Mouse (Mus musculus) hindbrain, embryonic 13.5 days (tissue): Measurements from ENCODE around the gene Cd81. TPM values are rescaled to one million over a fixed set of nuclear protein-coding genes. Genes with fewer than 3 reads are reported as not detected.

Experiments used
- ATAC-seq: fragments of 200-750 bp; cut with Nextera tagmentation; 2 replicates; pipeline ENCODE4 v1.8.0; 2017; ENCODE audit warnings: moderate TSS enrichment; ENCODE audit not compliant: low FRiP score
- H3K27ac ChIP-seq: fragments of 300-500 bp; sonication (generic); 2 replicates; pipeline ENCODE4 v1.5.1; 2015; ENCODE audit warnings: inconsistent platforms, mild to moderate bottlenecking, moderate library complexity
- H3K27me3 ChIP-seq: fragments of 300-500 bp; sonication (generic); 2 replicates; pipeline ENCODE4 v1.6.1; 2015; ENCODE audit warnings: mild to moderate bottlenecking, inconsistent platforms
- H3K36me3 ChIP-seq: fragments of 300-500 bp; sonication (generic); 2 replicates; pipeline ENCODE4 v1.6.1; 2015; ENCODE audit warnings: mild to moderate bottlenecking, inconsistent platforms
- H3K4me1 ChIP-seq: fragments of 300-500 bp; sonication (generic); replicated peaks from 2 replicates; pipeline ENCODE4 v1.6.1; 2015; ENCODE audit warnings: inconsistent platforms
- H3K4me2 ChIP-seq: fragments of 300-500 bp; sonication (generic); 2 replicates; pipeline ENCODE4 v1.6.1; 2015; ENCODE audit warnings: inconsistent platforms, mild to moderate bottlenecking, moderate library complexity
- H3K4me3 ChIP-seq: fragments of 300-500 bp; sonication (generic); 2 replicates; pipeline ENCODE4 v1.5.1; 2015; ENCODE audit warnings: mild to moderate bottlenecking, inconsistent platforms
- H3K9ac ChIP-seq: fragments of 300-500 bp; sonication (generic); 2 replicates; pipeline ENCODE4 v1.6.1; 2015; ENCODE audit warnings: mild to moderate bottlenecking, inconsistent platforms
- H3K9me3 ChIP-seq: fragments of 300-500 bp; sonication (generic); 2 replicates; pipeline ENCODE4 v1.6.1; 2016; ENCODE audit warnings: inconsistent platforms
- WGBS: fragments of 180-500 bp; shearing (Covaris S2); methylation state at CpG from one replicate; pipeline ENCODE4 v1.1.7; 2015; 5-methylcytosine and 5-hydroxymethylcytosine counted together
- polyA plus RNA-seq: library from polyadenylated mRNA; unstranded; fragments of >200 nt; fragmentation: Nextera tagmentation; extraction: Ambion mirVana; gene quantifications from 2 replicates; pipeline ENCODE4 v1.2.1, GENCODE M21; 2015

Gene Cd81
- polyA plus RNA-seq, 1 experiment from 2014 or later: 322 TPM

GRCm38 (mm10) chr7:143114773-143115172 lies 62.2 kb downstream of the Cd81 start:
- no peak overlapping the region for H3K4me2 ChIP-seq
- H3K4me1 ChIP-seq: peaks cover 4% of the 10 kb centered on the region; the same call in 1 of the 2 replicates
- no peaks in the 10 kb centered on the region for H3K9me3 ChIP-seq
- H3K9ac ChIP-seq: no peak overlapping the region
- H3K4me3 ChIP-seq: no peak overlapping the region
- H3K27ac ChIP-seq: no peak overlapping the region
- H3K27me3 ChIP-seq: peaks cover 14% of the 10 kb centered on the region
- no peaks in the 10 kb centered on the region for H3K36me3 ChIP-seq
- no peak for ATAC-seq

GRCm38 (mm10) chr7:143116521-143116920 lies 64.0 kb downstream of the Cd81 start:
- Histone ChIP-seq H3K9ac (no peak overlapping the region), H3K4me2 (no peak overlapping the region), H3K27me3 (peaks cover 4% of the 10 kb centered on the region; the same call in 1 of the 2 replicates), H3K27ac (no peak overlapping the region), H3K36me3 (no peaks in the 10 kb centered on the region), H3K4me3 (no peak overlapping the region), H3K4me1 (peaks cover 12% of the 10 kb centered on the region; the same call in 1 of the 2 replicates), H3K9me3 (no peaks in the 10 kb centered on the region)
- WGBS: 87% methylated on average over 5 of the region's 5 CpGs
- no peak for ATAC-seq

Other genes with a start within 250 kb of the Cd81 start
- 17.6 and 17.8 TPM in 2 replicates for gene Th, start 121.6 kb upstream of the Cd81 start, polyA plus RNA-seq
- gene Ascl2, start 83.5 kb upstream of the Cd81 start, polyA plus RNA-seq: 0.44 and 0.48 TPM in 2 replicates
- 0.65 and 1.2 TPM in 2 replicates for gene Tspan32, start 47.7 kb upstream of the Cd81 start, polyA plus RNA-seq
- gene Tssc4, start 16.5 kb downstream of the Cd81 start, polyA plus RNA-seq: 90.8 and 99.3 TPM in 2 replicates
- gene Trpm5, start 41.9 kb downstream of the Cd81 start, polyA plus RNA-seq: 1.4 and 1.9 TPM in 2 replicates
- 1.3 and 1.7 TPM in 2 replicates for gene Kcnq1, start 53.6 kb downstream of the Cd81 start, polyA plus RNA-seq